ENCODE assay signal across 15 mouse cellular contexts in the genomic region with DNA sequence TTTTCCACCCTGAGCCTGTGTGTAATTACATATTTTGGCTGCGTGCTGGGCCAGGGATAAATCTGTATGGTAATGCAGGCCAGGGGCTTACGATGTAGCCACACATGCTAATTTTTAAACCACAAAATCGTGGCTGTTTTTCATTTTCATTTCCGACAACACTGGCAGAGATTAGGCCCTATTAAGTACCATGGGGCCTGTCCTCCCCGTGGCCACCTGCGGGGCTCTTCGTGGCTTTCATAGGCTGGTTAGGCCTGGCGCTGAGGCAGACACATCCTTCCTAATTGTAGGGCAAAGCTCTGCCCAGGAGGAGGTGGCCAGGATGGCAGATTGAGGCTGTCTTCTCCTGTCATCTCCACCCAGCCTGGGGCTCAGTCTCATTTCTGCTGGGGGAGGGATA. TPM values are rescaled to one million over a fixed set of nuclear protein-coding genes. Genes with fewer than 3 reads are reported as not detected.
"Had no signal": no experiment of that assay in that cellular context is flagged by ENCODE, and none has a peak within 500 bp of the region (broad histone marks: within the 10 kb centered on the region; RNA-seq: fewer than 3 reads in every experiment).

No protein-coding gene starts in this region.

- ATAC-seq: liver, postnatal 0 days had no signal

- H3K27ac ChIP-seq: kidney, postnatal 0 days; limb, embryonic 12.5 days; liver, embryonic 13.5 days; lung, embryonic 15.5 days; macrophage; neural tube, embryonic 12.5 days; stomach, postnatal 0 days had no signal

- H3K4me1 ChIP-seq: lung, embryonic 15.5 days; megakaryocyte, embryonic 14.5 days had no signal

- H3K27me3 ChIP-seq: neural tube, embryonic 12.5 days had no signal

- H3K9ac ChIP-seq: limb, embryonic 12.5 days; liver, embryonic 13.5 days; liver, postnatal 0 days; lung, embryonic 15.5 days; neural tube, embryonic 12.5 days had no signal

- H3K4me3 ChIP-seq: limb, embryonic 12.5 days; liver, embryonic 13.5 days; lung, embryonic 15.5 days; megakaryocyte, embryonic 14.5 days; neural tube, embryonic 12.5 days had no signal

- DNase-seq: kidney, adult 8-10 months; kidney, postnatal 36 days; liver; liver, embryonic 13.5 days; liver, postnatal 0 days; lung, postnatal 14 days had no signal

- H3K36me3 ChIP-seq: limb, embryonic 12.5 days; liver, embryonic 13.5 days; lung, embryonic 15.5 days; neural tube, embryonic 12.5 days had no signal

- H3K9me3 ChIP-seq: limb, embryonic 12.5 days; liver, embryonic 13.5 days; lung, embryonic 15.5 days; megakaryocyte, embryonic 14.5 days; neural tube, embryonic 12.5 days had no signal

- H3K4me2 ChIP-seq: limb, embryonic 12.5 days; liver, embryonic 13.5 days; lung, embryonic 15.5 days; neural tube, embryonic 12.5 days had no signal

RNA-seq across cellular contexts. Expression of a gene that starts 48.3 kb away (rescaled TPM):
- total RNA-seq: left cerebral cortex, postnatal 36 days; monocyte, adult 5-6 weeks had no signal
- polyA plus RNA-seq: limb, embryonic 12.5 days; macrophage; stomach, postnatal 0 days had no signal
